Mouse (Mus musculus) cortical plate, adult 2 months (tissue): Measurements from ENCODE around the gene Sufu. TPM values are rescaled to one million over a fixed set of nuclear protein-coding genes. Genes with fewer than 3 reads are reported as not detected.

ENCODE experiments used
- H3K27ac ChIP-seq: fragments of 200-500 bp; 2 replicates; pipeline ENCODE4 v1.5.1; 2012; ENCODE audit warnings: low read length, control low read depth, inconsistent platforms; ENCODE audit not compliant: insufficient read depth
- H3K4me1 ChIP-seq: fragments of 200-500 bp; 2 replicates; pipeline ENCODE4 v1.6.1; 2011; ENCODE audit warnings: low read length; ENCODE audit not compliant: control insufficient read depth, insufficient read depth
- H3K4me3 ChIP-seq: fragments of 200-500 bp; 2 replicates; pipeline ENCODE4 v1.5.1; 2011; ENCODE audit warnings: mild to moderate bottlenecking, low read length, control low read depth; ENCODE audit not compliant: insufficient read depth
- CTCF ChIP-seq: fragments of 200-500 bp; IDR thresholded peaks from 2 replicates; pipeline ENCODE4 v1.5.1; 2011; ENCODE audit warnings: mild to moderate bottlenecking, control low read depth, low read length; ENCODE audit not compliant: insufficient read depth; ENCODE audit errors: extremely low read depth
- POLR2A ChIP-seq: fragments of 200-500 bp; IDR thresholded peaks from 2 replicates; pipeline ENCODE4 v1.6.1; 2011; ENCODE audit warnings: mild to moderate bottlenecking, low read length, control low read depth; ENCODE audit not compliant: insufficient read depth; ENCODE audit errors: extremely low read depth
- polyA plus RNA-seq: library from polyadenylated mRNA; depleted of rRNA; stranded (reverse); fragments of >200 nt; gene quantifications from 2 replicates; pipeline ENCODE4 v1.2.3, GENCODE M21; 2012

Gene Sufu
- polyA plus RNA-seq, 1 experiment, result 9.5 TPM

- no peak overlapping the region for H3K4me3 ChIP-seq
- no peak for TF ChIP-seq CTCF
- no peak for TF ChIP-seq POLR2A
Measured at GRCm38 (mm10) chr19:46400558-46400957, 3.9 kb downstream of the Sufu start.

DNA sequence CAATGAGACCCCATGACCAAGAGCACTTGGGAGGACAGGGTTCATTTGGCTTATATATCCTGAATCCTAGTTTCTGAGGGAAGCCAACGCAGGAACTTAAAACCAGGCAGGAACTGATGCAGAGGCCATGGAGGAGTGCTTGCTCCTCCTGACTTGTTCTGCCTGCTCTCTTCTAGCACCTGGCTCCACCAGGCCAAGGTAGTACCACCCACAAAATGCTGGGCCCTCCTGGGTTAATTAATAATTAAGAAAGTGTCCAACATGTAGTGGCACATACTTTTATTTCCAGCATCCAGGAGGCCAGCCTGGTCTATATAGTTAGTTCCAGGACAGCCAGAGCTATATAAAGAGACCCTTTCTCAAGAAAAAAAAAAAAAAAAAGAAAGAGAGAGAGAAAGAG is 7.3 kb downstream of the Sufu start:
- Histone ChIP-seq H3K4me3 (no peak overlapping the region), H3K27ac (no peak overlapping the region)
- TF ChIP-seq POLR2A (no peak), CTCF (no peak)

More at GRCm38 (mm10) chr19:46400558-46400957, 3.9 kb downstream of the Sufu start:
- Histone ChIP-seq H3K27ac (no peak overlapping the region), H3K4me1 (peaks cover 3% of the 10 kb centered on the region; the same call in 1 of the 2 replicates)

GRCm38 (mm10) chr19:46406592-46407386 is 10.1 kb downstream of the Sufu start:
- Histone ChIP-seq H3K4me3 (no peak overlapping the region), H3K4me1 (no peaks in the 10 kb centered on the region), H3K27ac (no peak overlapping the region)
- TF ChIP-seq CTCF (no peak), POLR2A (no peak)

More for the DNA sequence above, 7.3 kb downstream of the Sufu start:
- H3K4me1 ChIP-seq, result no peaks in the 10 kb centered on the region

DNA sequence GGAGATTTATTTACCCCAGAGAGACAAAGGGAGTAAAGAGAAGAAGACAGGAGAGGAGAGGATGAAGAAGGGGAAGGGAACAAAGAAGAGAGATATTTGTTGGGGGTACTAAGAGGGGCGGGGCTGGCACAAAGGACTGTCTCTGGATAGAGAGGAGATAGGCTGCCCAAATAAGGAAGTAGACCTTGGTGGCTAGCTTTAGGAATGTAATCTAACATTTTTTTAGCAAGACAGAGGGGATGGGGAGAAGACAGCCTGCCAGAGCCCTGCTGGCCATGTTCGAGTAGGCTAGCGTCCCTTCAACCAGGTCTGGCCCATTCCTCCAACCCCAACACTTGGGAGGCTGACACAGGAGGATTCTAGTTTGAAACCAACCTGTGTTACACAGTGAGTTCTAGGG is 12.8 kb downstream of the Sufu start:
- TF ChIP-seq POLR2A, result no peak
- no peak for TF ChIP-seq CTCF
- no peak overlapping the region for H3K27ac ChIP-seq
- no peaks in the 10 kb centered on the region for H3K4me1 ChIP-seq
- no peak overlapping the region for H3K4me3 ChIP-seq

GRCm38 (mm10) chr19:46412056-46412805 is 15.5 kb downstream of the Sufu start:
- H3K4me3 ChIP-seq, result no peak overlapping the region

DNA sequence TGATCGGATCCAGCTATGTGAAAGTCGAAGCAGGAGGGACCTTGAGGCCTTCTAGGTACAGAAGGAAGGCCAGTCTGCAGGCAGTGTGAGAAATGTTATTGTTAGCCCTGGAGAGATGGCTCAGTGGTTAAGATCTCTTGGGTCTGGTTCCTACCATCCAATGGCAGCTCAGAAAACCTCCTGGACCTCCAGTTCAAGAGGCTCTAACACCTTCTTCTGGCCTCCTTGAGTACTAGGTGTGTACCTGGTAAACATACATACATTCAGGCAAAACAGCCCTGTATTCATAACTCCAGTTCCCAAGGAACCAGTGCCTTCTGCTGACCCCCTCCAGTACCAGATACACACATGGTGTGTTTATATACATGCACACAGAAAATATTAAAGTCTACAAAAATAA is 17.3 kb downstream of the Sufu start:
- H3K4me1 ChIP-seq, result peaks cover 1% of the 10 kb centered on the region; the same call in 1 of the 2 replicates
- H3K27ac ChIP-seq, result no peak overlapping the region
- TF ChIP-seq CTCF, result no peak
- no peak for TF ChIP-seq POLR2A
- no peak overlapping the region for H3K4me3 ChIP-seq

More at GRCm38 (mm10) chr19:46412056-46412805, 15.5 kb downstream of the Sufu start:
- no peak overlapping the region for H3K27ac ChIP-seq
- no peaks in the 10 kb centered on the region for H3K4me1 ChIP-seq
- TF ChIP-seq POLR2A (no peak), CTCF (no peak)

DNA sequence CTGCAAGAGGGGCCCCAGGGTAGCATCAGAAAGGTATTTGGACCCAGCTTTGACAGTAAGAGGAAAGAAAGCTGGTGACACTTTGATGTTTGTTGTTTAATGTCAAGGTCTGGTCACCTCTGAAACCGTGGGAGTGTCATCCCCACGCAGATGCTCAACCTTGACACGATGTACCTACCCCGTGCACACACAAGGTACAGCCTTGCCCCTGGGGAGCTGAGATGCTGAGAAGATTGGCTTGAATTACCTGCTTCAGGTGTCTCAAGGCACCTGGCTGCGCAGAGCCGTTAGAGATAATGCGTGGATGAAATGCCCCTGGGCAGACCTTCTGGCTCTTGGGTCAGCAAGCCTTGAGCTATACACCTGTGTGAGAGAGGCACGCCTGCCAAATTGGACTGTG is 17.8 kb downstream of the Sufu start:
- no peak overlapping the region for H3K4me3 ChIP-seq
- H3K4me1 ChIP-seq, result peaks cover 1% of the 10 kb centered on the region; the same call in 1 of the 2 replicates
- no peak overlapping the region for H3K27ac ChIP-seq
- TF ChIP-seq POLR2A, result no peak
- no peak for TF ChIP-seq CTCF

- H3K4me1 ChIP-seq, result peaks cover 1% of the 10 kb centered on the region; the same call in 1 of the 2 replicates
- no peak for TF ChIP-seq CTCF
- TF ChIP-seq POLR2A, result no peak
- no peak overlapping the region for H3K27ac ChIP-seq
- H3K4me3 ChIP-seq, result no peak overlapping the region
Measured at GRCm38 (mm10) chr19:46416276-46416675, 19.6 kb downstream of the Sufu start.

GRCm38 (mm10) chr19:46418051-46418450 is 21.4 kb downstream of the Sufu start:
- H3K4me3 ChIP-seq, result no peak overlapping the region
- TF ChIP-seq POLR2A (no peak), CTCF (no peak)
- H3K4me1 ChIP-seq, result peaks cover 1% of the 10 kb centered on the region; the same call in 1 of the 2 replicates
- H3K27ac ChIP-seq, result no peak overlapping the region
